Mouse (Mus musculus): ENCODE measurements at regions not wholly inside any gene's neighbourhood (a gene's known extent, or its start where the extent isn't known, plus 50 kb on each side); places are given as distances from the start of the nearest gene placed in this dataset.
"Not testable (repeated sequence)": the region's sequence is repeated elsewhere in the genome, so short reads cannot be mapped to it uniquely, and the experiment has no call there.

GRCm38 (mm10) chr17:62287127-62287526 is 594.0 kb downstream of the Efna5 start:
- DNase-seq (ENCODE audit: low spot score in 2 of 2) = no peak

GRCm38 (mm10) chr17:62286086-62287080 is 594.7 kb downstream of the Efna5 start:
- DNase-seq (ENCODE audit: low spot score in 2 of 2) = peak in 1 of 2 experiments; percentile 9

GRCm38 (mm10) chr17:62280201-62280600 is 600.9 kb downstream of the Efna5 start:
- no peak for DNase-seq (ENCODE audit: low spot score in 2 of 2)

GRCm38 (mm10) chr17:62271399-62271798 is 609.7 kb downstream of the Efna5 start:
- DNase-seq (ENCODE audit: low spot score in 2 of 2) = no peak

- no peak for DNase-seq (ENCODE audit: low spot score in 2 of 2)
Observed at GRCm38 (mm10) chr17:62269279-62269678, 611.8 kb downstream of the Efna5 start.

GRCm38 (mm10) chr17:62253448-62253847 is 627.7 kb downstream of the Efna5 start:
- DNase-seq (ENCODE audit: low spot score in 2 of 2) = no peak

- no peak for DNase-seq (ENCODE audit: low spot score in 2 of 2)
Observed at GRCm38 (mm10) chr17:62248011-62248410, 633.1 kb downstream of the Efna5 start.

- DNase-seq (ENCODE audit: low spot score in 2 of 2) = no peak
Observed at GRCm38 (mm10) chr17:62246650-62247049, 634.5 kb downstream of the Efna5 start.

- peak in 1 of 2 experiments; percentile 38 for DNase-seq (ENCODE audit: low spot score in 2 of 2)
Observed at GRCm38 (mm10) chr17:62230939-62231338, 650.2 kb downstream of the Efna5 start.

- no peak for DNase-seq (ENCODE audit: low spot score in 2 of 2)
Observed at GRCm38 (mm10) chr17:62210441-62211025, 670.6 kb downstream of the Efna5 start.

- DNase-seq (ENCODE audit: low spot score in 2 of 2) = peak in 1 of 2 experiments; percentile 15
Observed at GRCm38 (mm10) chr17:62202658-62203057, 678.5 kb downstream of the Efna5 start.

GRCm38 (mm10) chr17:62200491-62200890 is 680.6 kb downstream of the Efna5 start:
- no peak for DNase-seq (ENCODE audit: low spot score in 2 of 2)

- no peak for DNase-seq (ENCODE audit: low spot score in 2 of 2)
Observed at GRCm38 (mm10) chr17:62199559-62199958, 681.6 kb downstream of the Efna5 start.

- DNase-seq (ENCODE audit: low spot score in 2 of 2) = no peak
Observed at GRCm38 (mm10) chr17:62178612-62179210, 702.4 kb downstream of the Efna5 start.

- no peak for DNase-seq (ENCODE audit: low spot score in 2 of 2)
Observed at GRCm38 (mm10) chr17:62176336-62176735, 704.8 kb downstream of the Efna5 start.

GRCm38 (mm10) chr17:62172305-62172704 is 708.8 kb downstream of the Efna5 start:
- DNase-seq (ENCODE audit: low spot score in 2 of 2) = no peak

- no peak for DNase-seq (ENCODE audit: low spot score in 2 of 2)
Observed at GRCm38 (mm10) chr17:62171532-62171931, 709.6 kb downstream of the Efna5 start.

GRCm38 (mm10) chr17:62161457-62161856 is 719.7 kb downstream of the Efna5 start:
- DNase-seq (ENCODE audit: low spot score in 2 of 2) = no peak

GRCm38 (mm10) chr17:62160301-62160700 is 720.8 kb downstream of the Efna5 start:
- DNase-seq (ENCODE audit: low spot score in 2 of 2) = peak in 1 of 2 experiments; percentile 51

GRCm38 (mm10) chr17:62135050-62135449 is 746.1 kb downstream of the Efna5 start:
- no peak for DNase-seq (ENCODE audit: low spot score in 2 of 2)

GRCm38 (mm10) chr17:62111703-62112102 is 769.4 kb downstream of the Efna5 start:
- not testable (repeated sequence) for DNase-seq (ENCODE audit: low spot score in 2 of 2)

GRCm38 (mm10) chr17:62109052-62109451 is 772.1 kb downstream of the Efna5 start:
- DNase-seq (ENCODE audit: low spot score in 2 of 2) = no peak
